Mouse (Mus musculus) ES-E14 (cell line): ENCODE results near the gene Satb2. TPM values are rescaled to one million over a fixed set of nuclear protein-coding genes. Genes with fewer than 3 reads are reported as not detected.
"Not testable (repeated sequence)": the region's sequence is repeated elsewhere in the genome, so short reads cannot be mapped to it uniquely, and the experiment has no call there.

Source experiments
- DNase-seq: peaks from one replicate; pipeline ENCODE4 v3.0.0-alpha.2; 2013; ENCODE audit warnings: low read depth, low spot score
- H3K27ac ChIP-seq: 2 replicates; pipeline ENCODE4 v1.5.1; 2012; ENCODE audit warnings: low read depth, mild to moderate bottlenecking, low read length, moderate library complexity, mixed read lengths; ENCODE audit not compliant: poor library complexity, insufficient read depth, severe bottlenecking
- H3K36me3 ChIP-seq: 2 replicates; pipeline ENCODE4 v1.6.1; 2012; ENCODE audit warnings: mild to moderate bottlenecking, low read length, moderate library complexity, mixed read lengths; ENCODE audit not compliant: control insufficient read depth, poor library complexity, insufficient read depth, severe bottlenecking
- H3K4me1 ChIP-seq, 2 experiments: fragments of 150-350 bp in 1 of 2; sonication (generic) in 1 of 2; 2 replicates each; pipeline ENCODE4 v1.6.1; 2012; ENCODE audit warnings: low read length in 2 of 2, mild to moderate bottlenecking in 1 of 2, mixed read lengths in 1 of 2; ENCODE audit not compliant: control insufficient read depth in 2 of 2, insufficient read depth in 2 of 2, poor library complexity in 1 of 2
- H3K4me3 ChIP-seq, 2 experiments: fragments of 150-350 bp in 1 of 2; sonication (generic) in 1 of 2; 2 replicates each; pipeline ENCODE4 v1.5.1; 2012; ENCODE audit warnings: low read length in 2 of 2, low read depth in 1 of 2, mild to moderate bottlenecking in 1 of 2, mixed read lengths in 1 of 2; ENCODE audit not compliant: insufficient read depth in 1 of 2, poor library complexity in 1 of 2, severe bottlenecking in 1 of 2
- H3K9ac ChIP-seq: 2 replicates; pipeline ENCODE4 v1.6.1; 2012; ENCODE audit warnings: low read depth, mild to moderate bottlenecking, low read length, mixed read lengths; ENCODE audit not compliant: poor library complexity, insufficient read depth, severe bottlenecking
- H3K9me3 ChIP-seq: fragments of 150-350 bp; sonication (generic); 2 replicates; pipeline ENCODE4 v1.6.1; 2012; ENCODE audit warnings: low read depth, mild to moderate bottlenecking, low read length; ENCODE audit not compliant: control insufficient read depth, insufficient read depth
- CHD2 ChIP-seq: IDR thresholded peaks from 2 replicates; pipeline ENCODE4 v1.6.1; 2014; ENCODE audit warnings: mild to moderate bottlenecking, low read depth, low read length, inconsistent platforms
- HCFC1 ChIP-seq: IDR thresholded peaks from 2 replicates; pipeline ENCODE4 v1.6.1; 2012; ENCODE audit warnings: low read length, inconsistent platforms, borderline replicate concordance; ENCODE audit not compliant: insufficient read depth
- MAFK ChIP-seq: IDR thresholded peaks from 2 replicates; pipeline ENCODE4 v1.6.1; 2014; ENCODE audit warnings: mild to moderate bottlenecking, low read depth, low read length, inconsistent platforms; ENCODE audit not compliant: insufficient read depth
- ZC3H11A ChIP-seq: IDR thresholded peaks from 2 replicates; pipeline ENCODE4 v1.6.1; 2012; ENCODE audit warnings: low read depth, mild to moderate bottlenecking, inconsistent platforms, low read length, borderline replicate concordance
- ZNF384 ChIP-seq: IDR thresholded peaks from 2 replicates; pipeline ENCODE4 v1.6.1; 2012; ENCODE audit warnings: low read depth, low read length, inconsistent platforms
- in situ Hi-C, 2 experiments: fragments of 600-800 bp; cut with MboI; formaldehyde crosslinking; loops; one replicate each; pipeline ENCODE4 v1.15.1; 2025; ENCODE audit warnings: low sequenced_read_pairs in 2 of 2, inconsistent platforms in 1 of 2; ENCODE audit not compliant: unreplicated experiment in 2 of 2
- total RNA-seq: library from RNA; depleted of rRNA; stranded (reverse); fragments of 300-350 nt; gene quantifications from 2 replicates; pipeline ENCODE4 v1.2.3, GENCODE M21; 2012

The Satb2 gene
- total RNA-seq, 1 experiment, result 2.8 TPM

DNA sequence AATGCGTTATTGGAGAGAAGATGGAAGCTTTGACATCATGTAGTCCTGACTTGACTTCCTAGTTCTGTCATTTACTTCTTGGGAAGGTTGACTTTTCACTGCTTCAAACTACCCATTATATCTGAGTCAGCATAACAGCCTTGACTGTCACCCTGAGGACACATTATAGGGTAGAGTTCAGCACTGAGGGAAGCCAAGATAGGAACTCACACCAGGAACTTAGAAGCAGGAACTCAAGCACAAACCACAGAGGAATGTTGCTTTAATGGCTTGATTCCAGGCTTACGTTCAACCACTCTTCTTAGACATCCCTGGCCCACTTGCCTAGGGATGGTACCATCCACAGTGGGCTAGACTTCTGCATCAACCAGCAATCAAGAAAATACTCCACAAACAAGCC is 188.8 kb downstream of the Satb2 start:
- no peak for TF ChIP-seq CHD2
- no peak for TF ChIP-seq HCFC1
- no peak overlapping the region for H3K27ac ChIP-seq
- no peaks in the 10 kb centered on the region for H3K4me1 ChIP-seq
- no peak overlapping the region for H3K9ac ChIP-seq
- no peaks in the 10 kb centered on the region for H3K9me3 ChIP-seq
- H3K4me3 ChIP-seq, result no peak overlapping the region
- no peaks in the 10 kb centered on the region for H3K36me3 ChIP-seq
- in situ Hi-C loops, result no loop called here
- no peak for DNase-seq

DNA sequence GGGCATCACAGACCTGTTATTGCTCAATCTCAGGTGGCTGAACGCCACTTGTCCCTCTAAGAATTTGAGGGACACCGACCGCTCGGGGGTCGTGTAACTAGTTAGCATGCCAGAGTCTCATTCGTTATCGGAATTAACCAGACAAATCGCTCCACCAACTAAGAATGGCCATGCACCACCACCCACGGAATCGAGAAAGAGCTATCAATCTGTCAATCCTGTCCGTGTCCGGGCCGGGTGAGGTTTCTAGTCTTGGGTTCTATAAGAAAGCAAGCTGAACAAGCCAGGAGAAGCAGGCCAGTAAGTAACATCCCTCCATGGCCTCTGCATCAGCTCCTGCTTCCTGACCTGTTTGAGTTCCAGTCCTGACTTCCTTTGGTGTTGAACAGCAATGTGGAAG is 196.3 kb downstream of the Satb2 start:
- H3K9ac ChIP-seq, H3K9me3 ChIP-seq, H3K36me3 ChIP-seq, H3K27ac ChIP-seq, in situ Hi-C loops, DNase-seq, H3K4me3 ChIP-seq, H3K4me1 ChIP-seq: not testable (repeated sequence)

DNA sequence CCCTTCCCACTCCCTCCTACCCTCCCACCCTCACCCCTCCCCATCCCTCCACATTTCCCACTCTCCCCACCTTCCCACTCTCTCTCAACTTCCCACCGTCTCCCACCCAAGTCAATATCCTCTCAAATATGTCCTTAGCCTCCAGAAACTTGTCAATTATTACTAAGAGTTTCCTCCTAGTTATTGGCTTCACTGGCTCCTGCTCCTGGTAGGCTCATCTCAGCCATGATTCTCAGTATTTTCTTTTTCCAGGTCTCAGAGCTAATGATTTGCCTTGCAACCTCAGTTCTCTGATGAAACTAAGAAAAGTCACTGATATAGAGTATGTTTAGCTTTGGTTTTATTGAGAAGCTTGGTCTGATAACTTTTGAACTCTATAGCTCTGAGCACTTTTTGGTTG is 214.2 kb downstream of the Satb2 start:
- Histone ChIP-seq H3K4me1 (no peaks in the 10 kb centered on the region), H3K9ac (no peak overlapping the region), H3K9me3 (no peaks in the 10 kb centered on the region), H3K36me3 (no peaks in the 10 kb centered on the region), H3K27ac (no peak overlapping the region), H3K4me3 (no peak overlapping the region)
- TF ChIP-seq HCFC1, result no peak
- no peak for TF ChIP-seq ZC3H11A
- TF ChIP-seq MAFK, result no peak
- no peak for TF ChIP-seq ZNF384
- no peak for TF ChIP-seq CHD2
- in situ Hi-C loops, result no loop called here
- no peak for DNase-seq

DNA sequence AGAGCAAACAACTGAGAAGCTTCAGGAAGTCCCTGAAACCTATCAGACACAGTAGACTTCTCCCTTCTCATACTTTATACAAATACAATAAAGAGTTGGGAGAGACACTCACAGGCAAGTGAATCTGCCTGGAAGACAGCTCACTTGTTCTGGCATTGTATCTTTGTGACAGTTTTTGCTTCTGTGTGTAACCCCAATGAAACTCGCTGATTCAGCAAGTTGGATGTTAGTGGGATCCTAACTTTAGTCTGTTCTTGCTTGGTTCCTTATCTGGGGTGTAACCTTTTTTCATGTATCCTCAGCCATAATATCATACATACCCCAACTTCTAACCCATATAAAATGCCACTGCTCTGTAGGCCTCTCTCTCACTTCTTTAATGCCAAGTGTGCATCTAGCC is 216.9 kb downstream of the Satb2 start:
- in situ Hi-C loops, result no loop called here
- TF ChIP-seq MAFK (peak; percentile 86), CHD2 (no peak), ZNF384 (no peak), HCFC1 (no peak), ZC3H11A (no peak)
- Histone ChIP-seq H3K9ac (no peak overlapping the region), H3K27ac (no peak overlapping the region), H3K9me3 (no peaks in the 10 kb centered on the region), H3K36me3 (no peaks in the 10 kb centered on the region), H3K4me3 (no peak overlapping the region), H3K4me1 (no peaks in the 10 kb centered on the region)
- DNase-seq, result no peak

DNA sequence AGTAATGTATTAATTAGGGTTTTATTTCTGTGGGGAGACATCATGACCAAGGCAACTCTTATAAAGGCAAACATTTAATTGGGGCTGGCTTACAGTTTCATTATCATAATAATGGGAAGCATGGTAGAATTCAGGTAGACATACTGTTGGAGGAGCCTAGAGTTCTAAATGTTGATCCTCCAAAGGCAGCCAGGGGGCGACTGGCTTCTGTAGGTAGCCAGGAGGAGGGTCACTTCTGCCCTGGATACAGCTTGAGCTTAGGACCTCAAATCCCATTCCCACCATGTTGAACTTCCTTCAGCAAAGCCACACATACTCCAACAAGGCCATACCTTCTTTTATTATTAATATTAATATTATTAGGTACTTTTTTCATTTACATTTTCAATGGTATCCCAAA is 225.2 kb downstream of the Satb2 start:
- no peak overlapping the region for H3K9ac ChIP-seq
- no peaks in the 10 kb centered on the region for H3K4me1 ChIP-seq
- in situ Hi-C loops, result no loop called here
- DNase-seq, result peak; percentile 4
- no peaks in the 10 kb centered on the region for H3K9me3 ChIP-seq
- no peaks in the 10 kb centered on the region for H3K36me3 ChIP-seq
- no peak overlapping the region for H3K27ac ChIP-seq
- TF ChIP-seq MAFK (no peak), ZC3H11A (peak; percentile 64), HCFC1 (no peak)
- no peak overlapping the region for H3K4me3 ChIP-seq
